Mouse (Mus musculus) midbrain, embryonic 15.5 days (tissue): ENCODE data around the gene Echs1. TPM values are rescaled to one million over a fixed set of nuclear protein-coding genes. Genes with fewer than 3 reads are reported as not detected.

Source experiments
- ATAC-seq: fragments of 200-750 bp; cut with Nextera tagmentation; replicated peaks from 2 replicates; pipeline ENCODE4 v1.8.0; 2017; ENCODE audit warnings: moderate TSS enrichment
- H3K27ac ChIP-seq: fragments of 300-500 bp; sonication (generic); 2 replicates; pipeline ENCODE4 v1.5.1; 2015; ENCODE audit warnings: mild to moderate bottlenecking, inconsistent platforms
- H3K27me3 ChIP-seq: fragments of 300-500 bp; sonication (generic); replicated peaks from 2 replicates; pipeline ENCODE4 v1.6.1; 2015; ENCODE audit warnings: inconsistent platforms
- H3K36me3 ChIP-seq: fragments of 300-500 bp; sonication (generic); replicated peaks from 2 replicates; pipeline ENCODE4 v1.6.1; 2015; ENCODE audit warnings: inconsistent platforms
- H3K4me1 ChIP-seq: fragments of 300-500 bp; sonication (generic); 2 replicates; pipeline ENCODE4 v1.6.1; 2015; ENCODE audit warnings: inconsistent platforms
- H3K4me2 ChIP-seq: fragments of 300-500 bp; sonication (generic); 2 replicates; pipeline ENCODE4 v1.6.1; 2015; ENCODE audit warnings: inconsistent platforms, mild to moderate bottlenecking, moderate library complexity
- H3K4me3 ChIP-seq: fragments of 300-500 bp; sonication (generic); 2 replicates; pipeline ENCODE4 v1.5.1; 2015; ENCODE audit warnings: mild to moderate bottlenecking, inconsistent platforms
- H3K9ac ChIP-seq: fragments of 300-500 bp; sonication (generic); 2 replicates; pipeline ENCODE4 v1.6.1; 2015; ENCODE audit warnings: mild to moderate bottlenecking, inconsistent platforms
- H3K9me3 ChIP-seq: fragments of 300-500 bp; sonication (generic); 2 replicates; pipeline ENCODE4 v1.6.1; 2016; ENCODE audit warnings: inconsistent platforms
- WGBS: fragments of 180-500 bp; shearing (Covaris S2); methylation state at CpG from one replicate; pipeline ENCODE4 v1.1.7; 2015; ENCODE audit warnings: mixed read lengths; 5-methylcytosine and 5-hydroxymethylcytosine counted together
- polyA plus RNA-seq: library from polyadenylated mRNA; unstranded; fragments of >200 nt; fragmentation: Nextera tagmentation; extraction: Ambion mirVana; gene quantifications from 2 replicates; pipeline ENCODE4 v1.2.1, GENCODE M21; 2015

The Echs1 gene
- polyA plus RNA-seq: 107 and 108 TPM in 2 replicates

GRCm38 (mm10) chr7:140116329-140117054 is at the start of gene Echs1:
TSS of gene Echs1 (minus strand) at chr7:140116476.
- Histone ChIP-seq H3K9ac (peak within 1 kb of the TSS; percentile 75), H3K4me1 (peaks cover 8% of the 10 kb centered on the region), H3K4me3 (peak within 1 kb of the TSS; percentile 64), H3K9me3 (no peaks in the 10 kb centered on the region), H3K27ac (peak within 1 kb of the TSS; percentile 78), H3K27me3 (no peaks in the 10 kb centered on the region), H3K36me3 (peaks cover 2% of the 10 kb centered on the region; the same call in 1 of the 2 replicates), H3K4me2 (peak within 1 kb of the TSS; percentile 69)
- 4% methylated on average over 28 of the region's 28 CpGs for WGBS
- ATAC-seq: peak; percentile 95

- Histone ChIP-seq H3K4me3 (no peak within 1 kb of the TSS), H3K9me3 (no peaks in the 10 kb centered on the region), H3K4me1 (no peaks in the 10 kb centered on the region), H3K36me3 (no peaks in the 10 kb centered on the region), H3K27ac (no peak within 1 kb of the TSS), H3K4me2 (no peak within 1 kb of the TSS), H3K27me3 (no peaks in the 10 kb centered on the region), H3K9ac (no peak within 1 kb of the TSS)
- WGBS: 76% methylated on average over 7 of the region's 7 CpGs
- no peak for ATAC-seq
Measured at GRCm38 (mm10) chr7:140164664-140165063, 48.4 kb upstream of the Echs1 start, which contains the start of gene Olfr522. TSS of gene Olfr522 (minus strand) at chr7:140164764.

- Histone ChIP-seq H3K4me1 (peaks cover 1% of the 10 kb centered on the region; the same call in 1 of the 2 replicates), H3K9me3 (no peaks in the 10 kb centered on the region), H3K27ac (no peak overlapping the region), H3K36me3 (no peaks in the 10 kb centered on the region), H3K4me2 (no peak overlapping the region), H3K4me3 (no peak overlapping the region), H3K27me3 (no peaks in the 10 kb centered on the region), H3K9ac (no peak overlapping the region)
- WGBS: 81% methylated on average over 3 of the region's 3 CpGs
- no peak for ATAC-seq
Measured at GRCm38 (mm10) chr7:140160363-140160762, 44.1 kb upstream of the Echs1 start.

GRCm38 (mm10) chr7:140154218-140154927 is 38.1 kb upstream of the Echs1 start, which contains the start of gene Sprn:
TSS of gene Sprn (minus strand) at chr7:140154877.
- Histone ChIP-seq H3K36me3 (no peaks in the 10 kb centered on the region), H3K4me1 (peaks cover 15% of the 10 kb centered on the region)
- peak; percentile 89 for ATAC-seq

GRCm38 (mm10) chr7:140153829-140154217 is 37.5 kb upstream of the Echs1 start:
- H3K27ac ChIP-seq: peak overlapping the region; percentile 84
- H3K27me3 ChIP-seq: no peaks in the 10 kb centered on the region
- WGBS: 13% methylated on average over 4 of the region's 4 CpGs
- ATAC-seq: peak; percentile 49
- H3K4me2 ChIP-seq: peak overlapping the region; percentile 93
- no peaks in the 10 kb centered on the region for H3K36me3 ChIP-seq
- H3K9me3 ChIP-seq: no peaks in the 10 kb centered on the region
- H3K4me1 ChIP-seq: peaks cover 15% of the 10 kb centered on the region
- peak overlapping the region; percentile 63 for H3K9ac ChIP-seq
- peak overlapping the region; percentile 47 for H3K4me3 ChIP-seq

More at GRCm38 (mm10) chr7:140154218-140154927, 38.1 kb upstream of the Echs1 start, which contains the start of gene Sprn:
- 2% methylated on average over 27 of the region's 28 CpGs for WGBS
- no peaks in the 10 kb centered on the region for H3K27me3 ChIP-seq
- no peaks in the 10 kb centered on the region for H3K9me3 ChIP-seq
- H3K4me3 ChIP-seq: peak within 1 kb of the TSS; percentile 47
- peak within 1 kb of the TSS; percentile 84 for H3K27ac ChIP-seq
- H3K9ac ChIP-seq: peak within 1 kb of the TSS; percentile 63
- peak within 1 kb of the TSS; percentile 93 for H3K4me2 ChIP-seq

- WGBS: 4% methylated on average over 28 of the region's 28 CpGs
- peak overlapping the region; percentile 47 for H3K4me3 ChIP-seq
- peak overlapping the region; percentile 84 for H3K27ac ChIP-seq
- peak; percentile 43 for ATAC-seq
- H3K36me3 ChIP-seq: no peaks in the 10 kb centered on the region
- no peaks in the 10 kb centered on the region for H3K9me3 ChIP-seq
- peaks cover 15% of the 10 kb centered on the region for H3K4me1 ChIP-seq
- H3K9ac ChIP-seq: peak overlapping the region; percentile 63
- H3K27me3 ChIP-seq: no peaks in the 10 kb centered on the region
- peak overlapping the region; percentile 93 for H3K4me2 ChIP-seq
Measured at GRCm38 (mm10) chr7:140153383-140153782, 37.1 kb upstream of the Echs1 start.

GRCm38 (mm10) chr7:140144550-140144949 is 28.3 kb upstream of the Echs1 start:
- no peak for ATAC-seq
- no peak overlapping the region for H3K9ac ChIP-seq
- H3K4me1 ChIP-seq: no peaks in the 10 kb centered on the region
- H3K9me3 ChIP-seq: no peaks in the 10 kb centered on the region
- H3K27ac ChIP-seq: no peak overlapping the region
- no peak overlapping the region for H3K4me3 ChIP-seq
- H3K4me2 ChIP-seq: no peak overlapping the region
- no peaks in the 10 kb centered on the region for H3K27me3 ChIP-seq
- WGBS: 79% methylated on average over 4 of the region's 4 CpGs
- no peaks in the 10 kb centered on the region for H3K36me3 ChIP-seq

GRCm38 (mm10) chr7:140141350-140141749 is 25.1 kb upstream of the Echs1 start:
- 5% methylated on average over 14 of the region's 14 CpGs for WGBS
- Histone ChIP-seq H3K27me3 (no peaks in the 10 kb centered on the region), H3K4me3 (no peak overlapping the region), H3K4me2 (no peak overlapping the region), H3K9ac (no peak overlapping the region), H3K9me3 (no peaks in the 10 kb centered on the region), H3K4me1 (peaks cover 11% of the 10 kb centered on the region), H3K36me3 (no peaks in the 10 kb centered on the region), H3K27ac (no peak overlapping the region)
- no peak for ATAC-seq

- no peaks in the 10 kb centered on the region for H3K9me3 ChIP-seq
- peak overlapping the region; percentile 97 for H3K4me3 ChIP-seq
- 2% methylated on average over 8 of the region's 8 CpGs for WGBS
- peak overlapping the region; percentile 91 for H3K4me2 ChIP-seq
- peaks cover 11% of the 10 kb centered on the region for H3K4me1 ChIP-seq
- H3K27me3 ChIP-seq: no peaks in the 10 kb centered on the region
- ATAC-seq: no peak
- peak overlapping the region; percentile 96 for H3K9ac ChIP-seq
- peak overlapping the region; percentile 90 for H3K27ac ChIP-seq
- no peaks in the 10 kb centered on the region for H3K36me3 ChIP-seq
Measured at GRCm38 (mm10) chr7:140138021-140138310, 21.7 kb upstream of the Echs1 start.

GRCm38 (mm10) chr7:140137135-140138020 is 21.1 kb upstream of the Echs1 start, which contains the start of gene Mtg1:
TSS of gene Mtg1 (plus strand) at chr7:140137564.
- Histone ChIP-seq H3K4me2 (peak within 1 kb of the TSS; percentile 91), H3K4me3 (peak within 1 kb of the TSS; percentile 97), H3K9me3 (no peaks in the 10 kb centered on the region), H3K27me3 (no peaks in the 10 kb centered on the region), H3K9ac (peak within 1 kb of the TSS; percentile 96), H3K4me1 (peaks cover 11% of the 10 kb centered on the region), H3K36me3 (no peaks in the 10 kb centered on the region), H3K27ac (peak within 1 kb of the TSS; percentile 90)
- ATAC-seq: peak; percentile 97
- WGBS: 1% methylated on average over 39 of the region's 39 CpGs

GRCm38 (mm10) chr7:140135106-140135770 is 19.0 kb upstream of the Echs1 start:
- no peaks in the 10 kb centered on the region for H3K9me3 ChIP-seq
- no peak overlapping the region for H3K4me2 ChIP-seq
- 85% methylated on average over 5 of the region's 5 CpGs for WGBS
- no peak overlapping the region for H3K4me3 ChIP-seq
- no peaks in the 10 kb centered on the region for H3K36me3 ChIP-seq
- no peak overlapping the region for H3K9ac ChIP-seq
- no peak overlapping the region for H3K27ac ChIP-seq
- H3K4me1 ChIP-seq: peaks cover 11% of the 10 kb centered on the region
- H3K27me3 ChIP-seq: no peaks in the 10 kb centered on the region
- no peak for ATAC-seq
